Mouse (Mus musculus) olfactory bulb, adult 2 months (tissue): ENCODE data around the gene Zfc3h1.
A peak's percentile ranks its signal among the peaks of the same experiment; 100 is the strongest.

ENCODE experiments used
- CTCF ChIP-seq: fragments of 200-500 bp; IDR thresholded peaks from 2 replicates; pipeline ENCODE4 v1.5.1; 2012; ENCODE audit warnings: low read depth, mild to moderate bottlenecking, low read length, moderate library complexity; ENCODE audit not compliant: insufficient read depth
- POLR2A ChIP-seq: fragments of 200-500 bp; IDR thresholded peaks from 2 replicates; pipeline ENCODE4 v1.6.1; 2012; ENCODE audit warnings: mild to moderate bottlenecking, low read depth, low read length, moderate library complexity; ENCODE audit not compliant: insufficient read depth

DNA sequence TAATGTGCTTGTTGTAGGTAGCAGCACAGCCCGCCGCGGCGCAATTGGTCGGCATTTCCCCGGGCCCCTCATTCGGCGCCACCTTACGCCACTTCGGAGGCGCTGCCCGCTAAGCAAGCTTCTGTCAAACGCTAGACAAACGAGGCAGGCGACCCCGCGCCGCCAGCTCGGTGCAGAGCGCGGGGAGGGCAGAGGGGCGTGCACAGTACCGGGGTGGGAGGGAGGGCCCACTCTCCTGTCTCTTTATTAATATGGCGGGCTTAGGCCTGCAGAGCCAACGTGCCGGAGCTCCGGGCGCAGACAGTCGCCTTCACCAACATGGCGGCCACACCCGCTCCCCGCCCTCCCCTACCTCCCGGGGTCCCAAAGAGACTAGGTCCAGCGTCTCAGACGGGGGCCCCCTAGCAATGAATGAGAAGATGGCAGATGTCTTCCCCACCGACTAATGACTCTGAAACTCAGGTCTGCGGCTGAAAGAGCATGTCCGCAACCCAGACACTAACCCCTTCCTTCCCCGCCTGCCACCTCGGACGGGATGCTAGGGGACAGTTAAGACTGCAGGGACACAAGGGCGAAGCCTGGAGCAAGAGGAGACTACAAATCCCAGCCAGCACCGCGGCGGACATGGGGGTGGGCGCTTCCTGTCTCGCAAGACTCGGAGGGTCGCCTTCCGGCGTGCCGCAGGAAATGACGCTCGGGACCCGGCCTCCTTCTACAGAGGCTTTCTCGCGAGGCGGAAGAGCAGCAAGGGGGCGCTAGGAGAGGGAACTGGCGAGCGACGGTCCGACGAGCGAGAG lies at the start of gene Zfc3h1, which contains the start of gene Thap2:
- TF ChIP-seq CTCF (no peak), POLR2A (peak; percentile 58; the same call in 1 of the 2 replicates)
